Mouse (Mus musculus): ENCODE data around the gene Ccdc183. TPM values are rescaled to one million over a fixed set of nuclear protein-coding genes. Genes with fewer than 3 reads are reported as not detected.

Ccdc183 gene
- polyA plus RNA-seq, 1 experiment from 2014 or later = 0.12 TPM

GRCm38 (mm10) chr2:25571221-25571620, 46.3 kb downstream of the Ccdc183 start:
- H3K27ac ChIP-seq (ENCODE audit: low read depth, low read length) = no peak overlapping the region
- ATAC-seq (replicated peaks; ENCODE audit: low FRiP score) (no peak), DNase-seq (ENCODE audit: low spot score) (no peak)
- no peak overlapping the region for H3K9ac ChIP-seq (ENCODE audit: low read depth, low read length)
- peaks cover 11% of the 10 kb centered on the region; the same call in 1 of the 2 replicates for H3K36me3 ChIP-seq (ENCODE audit: control insufficient read depth, insufficient read depth, low read length)
- no peaks in the 10 kb centered on the region for H3K9me3 ChIP-seq (ENCODE audit: control insufficient read depth, low read length)
- peaks cover 7% of the 10 kb centered on the region for H3K27me3 ChIP-seq (replicated peaks; ENCODE audit: control insufficient read depth, insufficient read depth, low read length)
- H3K4me3 ChIP-seq (ENCODE audit: low read depth, low read length) = no peak overlapping the region
- 81% methylated on average over 4 of the region's 4 CpGs for WGBS
- H3K4me1 ChIP-seq (replicated peaks; ENCODE audit: control insufficient read depth, insufficient read depth, low read length) = peaks cover 24% of the 10 kb centered on the region
- no peak overlapping the region for H3K4me2 ChIP-seq

- H3K4me1 ChIP-seq (replicated peaks; ENCODE audit: control insufficient read depth, insufficient read depth, low read length) = peaks cover 16% of the 10 kb centered on the region
- no peaks in the 10 kb centered on the region for H3K9me3 ChIP-seq (ENCODE audit: control insufficient read depth, low read length)
- WGBS = 86% methylated on average over 3 of the region's 3 CpGs
- no peaks in the 10 kb centered on the region for H3K27me3 ChIP-seq (replicated peaks; ENCODE audit: control insufficient read depth, insufficient read depth, low read length)
- no peak overlapping the region for H3K4me2 ChIP-seq
- DNase-seq (ENCODE audit: low spot score) (no peak), ATAC-seq (replicated peaks; ENCODE audit: low FRiP score) (no peak)
- H3K4me3 ChIP-seq (ENCODE audit: low read depth, low read length) = no peak overlapping the region
- no peak overlapping the region for H3K27ac ChIP-seq (ENCODE audit: low read depth, low read length)
- H3K36me3 ChIP-seq (ENCODE audit: control insufficient read depth, insufficient read depth, low read length) = peaks cover 19% of the 10 kb centered on the region; the same call in 1 of the 2 replicates
- H3K9ac ChIP-seq (ENCODE audit: low read depth, low read length) = no peak overlapping the region
Observed at GRCm38 (mm10) chr2:25569323-25569722, 48.2 kb downstream of the Ccdc183 start.

GRCm38 (mm10) chr2:25568473-25569019, 48.9 kb downstream of the Ccdc183 start:
- H3K36me3 ChIP-seq (ENCODE audit: control insufficient read depth, insufficient read depth, low read length) = peaks cover 23% of the 10 kb centered on the region

GRCm38 (mm10) chr2:25566558-25566957, 50.9 kb downstream of the Ccdc183 start:
- no peak overlapping the region for H3K4me3 ChIP-seq (ENCODE audit: low read depth, low read length)
- H3K4me1 ChIP-seq (replicated peaks; ENCODE audit: control insufficient read depth, insufficient read depth, low read length) = 0 out of 2 replicates have a peak, but pooled peaks cover 2% of the 10 kb centered on the region
- ATAC-seq (replicated peaks; ENCODE audit: low FRiP score) (no peak), DNase-seq (ENCODE audit: low spot score) (no peak)
- 89% methylated on average over 6 of the region's 6 CpGs for WGBS
- no peak overlapping the region for H3K9ac ChIP-seq (ENCODE audit: low read depth, low read length)
- no peaks in the 10 kb centered on the region for H3K27me3 ChIP-seq (replicated peaks; ENCODE audit: control insufficient read depth, insufficient read depth, low read length)
- no peaks in the 10 kb centered on the region for H3K9me3 ChIP-seq (ENCODE audit: control insufficient read depth, low read length)
- no peak overlapping the region for H3K27ac ChIP-seq (ENCODE audit: low read depth, low read length)
- H3K4me2 ChIP-seq = no peak overlapping the region
- H3K36me3 ChIP-seq (ENCODE audit: control insufficient read depth, insufficient read depth, low read length) = peaks cover 38% of the 10 kb centered on the region

More at GRCm38 (mm10) chr2:25568473-25569019, 48.9 kb downstream of the Ccdc183 start:
- ATAC-seq (replicated peaks; ENCODE audit: low FRiP score) (no peak), DNase-seq (ENCODE audit: low spot score) (no peak)
- 88% methylated on average over 6 of the region's 6 CpGs for whole genome bisulfite sequencing
- H3K9ac ChIP-seq (ENCODE audit: low read depth, low read length) = no peak overlapping the region
- H3K27me3 ChIP-seq (replicated peaks; ENCODE audit: control insufficient read depth, insufficient read depth, low read length) = no peaks in the 10 kb centered on the region
- H3K4me3 ChIP-seq (ENCODE audit: low read depth, low read length) = no peak overlapping the region
- no peak overlapping the region for H3K27ac ChIP-seq (ENCODE audit: low read depth, low read length)
- no peak overlapping the region for H3K4me2 ChIP-seq
- H3K9me3 ChIP-seq (ENCODE audit: control insufficient read depth, low read length) = no peaks in the 10 kb centered on the region
- H3K4me1 ChIP-seq (replicated peaks; ENCODE audit: control insufficient read depth, insufficient read depth, low read length) = peaks cover 11% of the 10 kb centered on the region

- Histone ChIP-seq H3K9ac (ENCODE audit: low read depth, low read length) (no peak overlapping the region), H3K36me3 (ENCODE audit: control insufficient read depth, insufficient read depth, low read length) (peaks cover 46% of the 10 kb centered on the region), H3K4me1 (replicated peaks; ENCODE audit: control insufficient read depth, insufficient read depth, low read length) (no peaks in the 10 kb centered on the region), H3K27me3 (replicated peaks; ENCODE audit: control insufficient read depth, insufficient read depth, low read length) (no peaks in the 10 kb centered on the region), H3K27ac (ENCODE audit: low read depth, low read length) (no peak overlapping the region), H3K4me2 (no peak overlapping the region), H3K4me3 (ENCODE audit: low read depth, low read length) (no peak overlapping the region), H3K9me3 (ENCODE audit: control insufficient read depth, low read length) (no peaks in the 10 kb centered on the region)
- ATAC-seq (replicated peaks; ENCODE audit: low FRiP score) (no peak), DNase-seq (ENCODE audit: low spot score) (no peak)
- 90% methylated on average over 8 of the region's 8 CpGs for WGBS
Observed at GRCm38 (mm10) chr2:25565741-25566140, 51.7 kb downstream of the Ccdc183 start.

- peaks cover 40% of the 10 kb centered on the region for H3K36me3 ChIP-seq (ENCODE audit: control insufficient read depth, insufficient read depth, low read length)
- no peak for ATAC-seq (replicated peaks; ENCODE audit: low FRiP score)
- DNase-seq (ENCODE audit: low spot score) = no peak
- no peaks in the 10 kb centered on the region for H3K9me3 ChIP-seq (ENCODE audit: control insufficient read depth, low read length)
- no peak overlapping the region for H3K4me2 ChIP-seq
- no peaks in the 10 kb centered on the region for H3K27me3 ChIP-seq (replicated peaks; ENCODE audit: control insufficient read depth, insufficient read depth, low read length)
- no peak overlapping the region for H3K4me3 ChIP-seq (ENCODE audit: low read depth, low read length)
- no peak overlapping the region for H3K27ac ChIP-seq (ENCODE audit: low read depth, low read length)
- no peak overlapping the region for H3K9ac ChIP-seq (ENCODE audit: low read depth, low read length)
- 83% methylated on average over 9 of the region's 9 CpGs for WGBS
- peaks cover 14% of the 10 kb centered on the region for H3K4me1 ChIP-seq (replicated peaks; ENCODE audit: control insufficient read depth, insufficient read depth, low read length)
Observed at GRCm38 (mm10) chr2:25561946-25562345, 55.5 kb downstream of the Ccdc183 start.

- no peak overlapping the region for H3K4me2 ChIP-seq
- no peak overlapping the region for H3K9ac ChIP-seq (ENCODE audit: low read depth, low read length)
- ATAC-seq (replicated peaks; ENCODE audit: low FRiP score) (no peak), DNase-seq (ENCODE audit: low spot score) (no peak)
- no peaks in the 10 kb centered on the region for H3K27me3 ChIP-seq (replicated peaks; ENCODE audit: control insufficient read depth, insufficient read depth, low read length)
- 92% methylated on average over 8 of the region's 8 CpGs for WGBS
- no peak overlapping the region for H3K27ac ChIP-seq (ENCODE audit: low read depth, low read length)
- peaks cover 40% of the 10 kb centered on the region for H3K36me3 ChIP-seq (ENCODE audit: control insufficient read depth, insufficient read depth, low read length)
- H3K4me1 ChIP-seq (replicated peaks; ENCODE audit: control insufficient read depth, insufficient read depth, low read length) = peaks cover 17% of the 10 kb centered on the region
- H3K9me3 ChIP-seq (ENCODE audit: control insufficient read depth, low read length) = no peaks in the 10 kb centered on the region
- H3K4me3 ChIP-seq (ENCODE audit: low read depth, low read length) = no peak overlapping the region
Observed at GRCm38 (mm10) chr2:25560551-25560950, 56.9 kb downstream of the Ccdc183 start.

- Histone ChIP-seq H3K4me1 (replicated peaks; ENCODE audit: control insufficient read depth, insufficient read depth, low read length) (peaks cover 17% of the 10 kb centered on the region), H3K4me2 (peak overlapping the region; percentile 95), H3K27me3 (replicated peaks; ENCODE audit: control insufficient read depth, insufficient read depth, low read length) (no peaks in the 10 kb centered on the region), H3K27ac (ENCODE audit: low read depth, low read length) (no peak overlapping the region), H3K4me3 (ENCODE audit: low read depth, low read length) (peak overlapping the region; percentile 74), H3K9ac (ENCODE audit: low read depth, low read length) (peak overlapping the region; percentile 73), H3K36me3 (ENCODE audit: control insufficient read depth, insufficient read depth, low read length) (peaks cover 29% of the 10 kb centered on the region), H3K9me3 (ENCODE audit: control insufficient read depth, low read length) (no peaks in the 10 kb centered on the region)
- WGBS = 72% methylated on average over 6 of the region's 6 CpGs
- ATAC-seq (replicated peaks; ENCODE audit: low FRiP score) = no peak
- no peak for DNase-seq (ENCODE audit: low spot score)
Observed at GRCm38 (mm10) chr2:25558774-25559173, 58.7 kb downstream of the Ccdc183 start.

Data from liver, embryonic 11.5 days (tissue).